Mouse (Mus musculus) adipose tissue, adult 10 weeks (tissue): Measurements from ENCODE around the gene Oog3. TPM values are rescaled to one million over a fixed set of nuclear protein-coding genes. Genes with fewer than 3 reads are reported as not detected.

ENCODE experiments used
- polyA plus RNA-seq: library from polyadenylated mRNA; stranded (reverse); fragments of 350-450 nt; fragmentation: Illumina TruSeq; extraction: RNeasy Lipid Tissue Mini Kit (QIAGEN cat#74804); gene quantifications from one replicate; pipeline ENCODE4 v1.2.3, GENCODE M21; 2014; ENCODE audit warnings: low read depth, low replicate concordance

Gene Oog3
- polyA plus RNA-seq = not detected

DNA sequence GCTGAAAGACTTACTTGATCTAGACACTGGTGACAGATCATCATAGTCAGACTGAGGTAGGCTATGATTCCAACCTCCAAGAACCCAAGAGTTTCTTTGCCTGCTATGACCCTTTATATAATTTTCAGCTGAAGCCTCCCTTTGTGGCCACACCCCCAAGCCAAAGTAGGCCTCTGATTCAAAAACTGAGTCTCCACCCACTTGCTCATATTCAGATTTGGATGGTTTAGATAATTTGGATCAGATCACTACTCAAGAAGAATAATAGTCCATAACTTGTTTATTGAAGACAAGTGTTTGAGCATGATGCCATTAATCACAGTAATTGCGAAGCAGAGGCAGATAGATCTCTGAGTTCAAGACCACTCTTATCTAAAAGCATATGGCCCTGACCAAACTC is at the start of gene Oog3:
TSS of gene Oog3 (minus strand) at position 101 of the 400 bp plus-strand sequence.

DNA sequence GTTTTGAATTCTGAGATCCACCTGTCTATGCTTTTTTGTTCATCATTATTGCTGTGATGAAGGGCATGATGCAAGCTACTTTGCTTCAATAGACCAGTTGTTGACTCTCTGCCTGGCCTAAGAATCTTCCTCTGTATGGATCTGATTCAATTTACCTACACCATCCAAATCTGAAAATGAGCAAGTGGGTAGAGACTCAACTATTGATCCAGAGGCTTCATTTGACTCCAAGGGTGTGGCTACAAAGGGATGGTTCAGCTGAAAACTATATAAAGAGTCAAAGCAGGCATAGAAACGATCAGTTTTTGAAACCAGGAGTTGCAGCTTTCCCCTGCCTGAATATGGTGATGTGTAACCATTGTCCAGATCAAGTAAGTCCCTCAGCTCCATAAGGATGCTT is 28.0 kb upstream of the Oog3 start, which contains the start of gene Oog2:
TSS of gene Oog2 (plus strand) at position 301 of the 400 bp plus-strand sequence.

Other genes starting within 250 kb of the Oog3 start
- gene Pramef25, start 211.6 kb downstream of the Oog3 start, polyA plus RNA-seq = not detected
- not detected for gene Gm13101, start 195.7 kb downstream of the Oog3 start, polyA plus RNA-seq
- gene Pramef17, start 168.3 kb downstream of the Oog3 start, polyA plus RNA-seq = not detected
- gene Pramel4, start 103.5 kb downstream of the Oog3 start, polyA plus RNA-seq = not detected
- not detected for gene Gm13102, start 56.2 kb downstream of the Oog3 start, polyA plus RNA-seq
- gene Oog2, start 28.1 kb upstream of the Oog3 start, polyA plus RNA-seq = not detected
- not detected for gene C87977, start 50.7 kb upstream of the Oog3 start, polyA plus RNA-seq
- not detected for gene Pramel5, start 117.8 kb upstream of the Oog3 start, polyA plus RNA-seq
- gene Gm13128, start 167.6 kb upstream of the Oog3 start, polyA plus RNA-seq = not detected
- not detected for gene Gm13119, start 195.3 kb upstream of the Oog3 start, polyA plus RNA-seq
- not detected for gene Pramef20, start 215.3 kb upstream of the Oog3 start, polyA plus RNA-seq
- 7.7 TPM for gene Pramef12, start 245.8 kb upstream of the Oog3 start, polyA plus RNA-seq